Mouse (Mus musculus) liver, embryonic 14.5 days (tissue): Measurements from ENCODE around the gene Tada2a. TPM values are rescaled to one million over a fixed set of nuclear protein-coding genes. Genes with fewer than 3 reads are reported as not detected.

Experiments
- ATAC-seq: fragments of 200-750 bp; cut with Nextera tagmentation; 2 replicates; pipeline ENCODE4 v1.8.0; 2017; ENCODE audit warnings: moderate number of reproducible peaks, mild to moderate bottlenecking, moderate library complexity; ENCODE audit not compliant: insufficient read depth
- DNase-seq, 3 experiments: peaks; one replicate each; pipeline ENCODE4 v3.0.0-alpha.2; 2012 to 2013; ENCODE audit warnings: low read depth in 3 of 3, low spot score in 3 of 3
- H3K27ac ChIP-seq: fragments of 300-500 bp; sonication (generic); 2 replicates; pipeline ENCODE4 v1.5.1; 2014; ENCODE audit warnings: moderate library complexity, mild to moderate bottlenecking, control low read depth, inconsistent platforms
- H3K27me3 ChIP-seq: fragments of 300-500 bp; sonication (generic); 2 replicates; pipeline ENCODE4 v1.6.1; 2014; ENCODE audit warnings: mild to moderate bottlenecking, low read length, moderate library complexity; ENCODE audit not compliant: control insufficient read depth, insufficient read depth
- H3K36me3 ChIP-seq: fragments of 300-500 bp; sonication (generic); replicated peaks from 2 replicates; pipeline ENCODE4 v1.6.1; 2014; ENCODE audit warnings: low read depth; ENCODE audit not compliant: control insufficient read depth, insufficient read depth
- H3K4me1 ChIP-seq, 2 experiments: fragments of 200-500 bp in 1 of 2; fragments of 300-500 bp in 1 of 2; sonication (generic) in 1 of 2; replicated peaks; 2 replicates each; pipeline ENCODE4 v1.6.1; 2012 to 2014; ENCODE audit warnings: antibody characterized with exemption in 1 of 2, inconsistent platforms in 1 of 2, low read length in 1 of 2; ENCODE audit not compliant: control insufficient read depth in 2 of 2, insufficient read depth in 2 of 2
- H3K4me2 ChIP-seq: fragments of 300-500 bp; sonication (generic); 2 replicates; pipeline ENCODE4 v1.6.1; 2014; ENCODE audit warnings: low read depth, mild to moderate bottlenecking, control low read depth, moderate library complexity
- H3K4me3 ChIP-seq, 2 experiments: fragments of 200-500 bp in 1 of 2; fragments of 300-500 bp in 1 of 2; sonication (generic) in 1 of 2; 2 replicates each; pipeline ENCODE4 v1.5.1; 2012 to 2014; ENCODE audit warnings: low read depth in 2 of 2, low read length in 2 of 2, mild to moderate bottlenecking in 2 of 2, control low read depth in 1 of 2, inconsistent platforms in 1 of 2, moderate library complexity in 1 of 2; ENCODE audit not compliant: insufficient read depth in 1 of 2
- H3K9ac ChIP-seq: fragments of 300-500 bp; sonication (generic); replicated peaks from 2 replicates; pipeline ENCODE4 v1.6.1; 2014; ENCODE audit warnings: mild to moderate bottlenecking, control low read depth, moderate library complexity
- H3K9me3 ChIP-seq: fragments of 300-500 bp; sonication (generic); 2 replicates; pipeline ENCODE4 v1.6.1; 2016; ENCODE audit warnings: low read length, mixed read lengths; ENCODE audit not compliant: control insufficient read depth
- CTCF ChIP-seq: IDR thresholded peaks from 2 replicates; pipeline ENCODE4 v1.5.1; 2016; ENCODE audit warnings: antibody characterized with exemption, low read depth, control low read depth
- EP300 ChIP-seq: IDR thresholded peaks from 2 replicates; pipeline ENCODE4 v1.6.1; 2016; ENCODE audit warnings: antibody characterized with exemption, low read depth
- WGBS: fragments of 180-500 bp; shearing (Covaris S2); extraction: QIAGEN DNeasy Blood & Tissue Kit; methylation state at CpG from one replicate; pipeline ENCODE4 v1.1.7; 2014; ENCODE audit not compliant: insufficient replicate concordance; 5-methylcytosine and 5-hydroxymethylcytosine counted together
- polyA plus RNA-seq, 2 experiments: library from polyadenylated mRNA; depleted of rRNA in 1 of 2; stranded (reverse) in 1 of 2; unstranded in 1 of 2; fragments of >200 nt; fragmentation: Nextera tagmentation in 1 of 2; extraction: Ambion mirVana in 1 of 2; gene quantifications; 2 replicates each; pipeline versions ENCODE4 v1.2.1 to v1.2.3; 2012 to 2014

The Tada2a gene
- polyA plus RNA-seq, 2 experiments: 9.0 to 9.6 TPM

DNA sequence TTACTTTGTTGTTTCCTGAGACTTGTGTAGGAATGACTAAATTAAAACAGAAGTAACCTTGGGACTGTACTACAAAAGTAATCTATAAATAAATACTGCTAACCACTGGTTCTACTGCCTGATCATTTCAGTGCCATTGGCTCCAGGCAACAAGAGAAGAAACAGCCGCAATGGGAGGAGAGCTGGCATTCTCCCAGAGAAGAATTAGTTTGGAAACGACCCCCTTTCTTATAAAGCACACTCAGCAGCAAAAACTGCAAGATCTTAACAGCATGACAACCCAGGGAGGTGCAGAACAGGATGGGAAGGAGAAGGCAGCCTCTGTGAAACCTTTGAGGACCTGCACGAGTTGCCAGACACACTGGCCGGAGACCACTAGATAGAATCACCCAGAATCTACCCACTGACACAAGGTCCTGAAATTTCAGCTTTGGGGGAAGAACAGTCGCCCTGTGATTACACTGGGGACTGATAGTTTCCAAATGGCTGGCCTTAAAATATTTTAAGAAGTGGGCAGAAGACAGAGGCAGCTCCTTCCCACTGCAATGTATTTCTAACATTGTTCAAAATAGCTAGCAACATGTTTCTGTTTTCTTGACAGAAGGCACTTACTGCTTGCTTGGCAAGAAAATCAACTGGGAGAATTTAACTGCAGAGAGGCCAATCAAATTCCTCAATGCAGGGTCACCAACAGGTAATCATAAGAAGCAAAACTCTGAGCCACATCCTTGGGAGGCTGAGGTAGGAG is 32.0 kb downstream of the Tada2a start:
- ATAC-seq (no peak), DNase-seq (no peak)
- Histone ChIP-seq H3K27me3 (no peaks in the 10 kb centered on the region), H3K27ac (no peak overlapping the region), H3K4me2 (no peak overlapping the region), H3K4me3 (no peak overlapping the region), H3K4me1 (no peaks in the 10 kb centered on the region), H3K9me3 (no peaks in the 10 kb centered on the region), H3K9ac (no peak overlapping the region), H3K36me3 (peaks cover 3% of the 10 kb centered on the region)
- 68% methylated on average over 5 of the region's 5 CpGs for WGBS
- TF ChIP-seq CTCF (no peak), EP300 (no peak)

- ATAC-seq: no peak
- Histone ChIP-seq H3K9me3 (no peaks in the 10 kb centered on the region), H3K9ac (no peak overlapping the region), H3K4me1 (no peaks in the 10 kb centered on the region), H3K27ac (no peak overlapping the region), H3K36me3 (no peaks in the 10 kb centered on the region; the same call in 1 of the 2 replicates), H3K4me2 (no peak overlapping the region), H3K27me3 (no peaks in the 10 kb centered on the region), H3K4me3 (no peak overlapping the region)
- no peak for DNase-seq
- TF ChIP-seq EP300 (no peak), CTCF (no peak)
- WGBS: 72% methylated on average over 4 of the region's 4 CpGs
These were observed 34.3 kb downstream of the Tada2a start for GRCm38 (mm10) chr11:84095084-84095483.

GRCm38 (mm10) chr11:84090572-84090971 is 38.8 kb downstream of the Tada2a start:
- Histone ChIP-seq H3K9ac (no peak overlapping the region), H3K27me3 (no peaks in the 10 kb centered on the region), H3K4me2 (no peak overlapping the region), H3K36me3 (peaks cover 3% of the 10 kb centered on the region), H3K4me1 (no peaks in the 10 kb centered on the region), H3K4me3 (no peak overlapping the region), H3K27ac (no peak overlapping the region), H3K9me3 (no peaks in the 10 kb centered on the region)
- TF ChIP-seq EP300 (no peak), CTCF (no peak)
- ATAC-seq (no peak), DNase-seq (no peak)
- 80% methylated on average over 8 of the region's 8 CpGs for WGBS

DNA sequence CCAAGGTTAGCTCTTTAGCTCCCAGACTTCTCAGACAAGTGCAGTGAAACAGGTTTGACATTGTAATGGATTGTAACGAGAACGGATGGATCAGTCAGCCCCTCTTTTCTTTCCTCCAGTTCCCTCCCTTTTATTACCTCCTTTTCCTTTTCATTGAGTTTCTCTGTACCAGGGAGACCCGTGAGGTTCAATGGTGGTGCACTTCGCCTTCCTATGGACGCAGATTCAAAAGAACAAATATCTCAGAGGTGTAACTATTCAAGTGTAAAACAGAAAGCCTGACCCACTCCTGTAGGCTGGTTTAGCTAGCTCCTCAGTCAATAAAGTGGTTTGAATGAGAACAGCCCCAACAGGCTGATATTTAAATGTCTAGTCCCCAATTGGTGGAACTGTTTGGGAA is 47.5 kb downstream of the Tada2a start:
- H3K4me3 ChIP-seq: no peak overlapping the region
- H3K36me3 ChIP-seq: peaks cover 6% of the 10 kb centered on the region; the same call in 1 of the 2 replicates
- 83% methylated on average over 5 of the region's 5 CpGs for WGBS
- no peak overlapping the region for H3K27ac ChIP-seq
- TF ChIP-seq EP300 (no peak), CTCF (no peak)
- H3K27me3 ChIP-seq: no peaks in the 10 kb centered on the region
- ATAC-seq (no peak), DNase-seq (no peak)
- H3K4me2 ChIP-seq: no peak overlapping the region
- H3K9me3 ChIP-seq: no peaks in the 10 kb centered on the region
- no peaks in the 10 kb centered on the region for H3K4me1 ChIP-seq
- H3K9ac ChIP-seq: no peak overlapping the region

DNA sequence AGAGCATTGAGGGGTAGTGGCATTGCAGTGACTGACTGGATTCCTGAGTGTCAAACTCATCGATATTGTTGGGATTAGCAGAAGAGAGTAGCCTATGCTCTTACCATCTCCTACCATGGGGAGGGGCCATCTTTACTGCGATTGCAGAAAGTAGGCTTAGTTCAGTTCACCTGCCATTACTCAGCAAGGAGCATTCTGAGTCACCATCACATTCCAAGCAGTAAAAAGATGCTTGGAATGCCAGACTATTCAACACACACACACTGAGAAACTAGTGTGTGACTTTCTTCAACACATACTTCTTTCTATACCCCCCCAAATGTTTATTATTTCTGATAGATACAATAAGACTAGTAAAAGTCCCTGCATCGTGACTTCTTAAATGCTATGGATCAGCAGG is 49.1 kb downstream of the Tada2a start:
- no peak overlapping the region for H3K4me2 ChIP-seq
- no peaks in the 10 kb centered on the region for H3K27me3 ChIP-seq
- TF ChIP-seq EP300 (no peak), CTCF (no peak)
- H3K4me3 ChIP-seq: no peak overlapping the region
- no peak for DNase-seq
- ATAC-seq: no peak
- peaks cover 6% of the 10 kb centered on the region; the same call in 1 of the 2 replicates for H3K36me3 ChIP-seq
- H3K27ac ChIP-seq: no peak overlapping the region
- WGBS: 77% methylated on average over 3 of the region's 3 CpGs
- no peak overlapping the region for H3K9ac ChIP-seq
- H3K4me1 ChIP-seq: no peaks in the 10 kb centered on the region
- no peaks in the 10 kb centered on the region for H3K9me3 ChIP-seq
